Mouse (Mus musculus) liver, embryonic 12.5 days (tissue): ENCODE data around the gene Abat. TPM values are rescaled to one million over a fixed set of nuclear protein-coding genes. Genes with fewer than 3 reads are reported as not detected.
"Not testable (repeated sequence)": the region's sequence is repeated elsewhere in the genome, so short reads cannot be mapped to it uniquely, and the experiment has no call there.

Experiments used
- ATAC-seq: fragments of 200-750 bp; cut with Nextera tagmentation; 2 replicates; pipeline ENCODE4 v1.8.0; 2017; ENCODE audit warnings: moderate number of reproducible peaks, mild to moderate bottlenecking, moderate library complexity
- H3K27ac ChIP-seq: fragments of 300-500 bp; sonication (generic); 2 replicates; pipeline ENCODE4 v1.5.1; 2016; ENCODE audit warnings: mild to moderate bottlenecking
- H3K27me3 ChIP-seq: fragments of 300-500 bp; sonication (generic); replicated peaks from 2 replicates; pipeline ENCODE4 v1.6.1; 2016; ENCODE audit warnings: mild to moderate bottlenecking, moderate library complexity
- H3K36me3 ChIP-seq: fragments of 300-500 bp; sonication (generic); 2 replicates; pipeline ENCODE4 v1.6.1; 2016; ENCODE audit warnings: mild to moderate bottlenecking, moderate library complexity
- H3K4me1 ChIP-seq: fragments of 300-500 bp; sonication (generic); 2 replicates; pipeline ENCODE4 v1.6.1; 2016
- H3K4me2 ChIP-seq: fragments of 300-500 bp; sonication (generic); 2 replicates; pipeline ENCODE4 v1.6.1; 2016; ENCODE audit warnings: mild to moderate bottlenecking, moderate library complexity
- H3K4me3 ChIP-seq: fragments of 300-500 bp; sonication (generic); 2 replicates; pipeline ENCODE4 v1.5.1; 2016; ENCODE audit warnings: mild to moderate bottlenecking, moderate library complexity
- H3K9ac ChIP-seq: fragments of 300-500 bp; sonication (generic); 2 replicates; pipeline ENCODE4 v1.6.1; 2016; ENCODE audit warnings: mild to moderate bottlenecking, moderate library complexity
- H3K9me3 ChIP-seq: fragments of 300-500 bp; sonication (generic); replicated peaks from 2 replicates; pipeline ENCODE4 v1.6.1; 2016; ENCODE audit warnings: mild to moderate bottlenecking, moderate library complexity
- WGBS: fragments of 180-500 bp; shearing (Covaris S2); methylation state at CpG from one replicate; pipeline ENCODE4 v1.1.7; 2016; ENCODE audit not compliant: insufficient replicate concordance; 5-methylcytosine and 5-hydroxymethylcytosine counted together
- polyA plus RNA-seq: library from polyadenylated mRNA; unstranded; fragments of >200 nt; fragmentation: Nextera tagmentation; extraction: Ambion mirVana; gene quantifications from 2 replicates; pipeline ENCODE4 v1.2.1, GENCODE M21; 2016

Gene Abat
- polyA plus RNA-seq, 1 experiment from 2014 or later: 19.6 TPM

- 72% methylated on average over 11 of the region's 11 CpGs for WGBS
These were observed 21.4 kb downstream of the Abat start for GRCm38 (mm10) chr16:8534466-8535200.

GRCm38 (mm10) chr16:8535411-8535810 is 22.2 kb downstream of the Abat start:
- Histone ChIP-seq H3K4me2 (no peak overlapping the region), H3K27ac (no peak overlapping the region), H3K4me3 (no peak overlapping the region), H3K27me3 (no peaks in the 10 kb centered on the region), H3K9me3 (no peaks in the 10 kb centered on the region), H3K9ac (no peak overlapping the region), H3K36me3 (no peaks in the 10 kb centered on the region), H3K4me1 (0 out of 2 replicates have a peak, but pooled peaks cover 4% of the 10 kb centered on the region)
- no peak for ATAC-seq
- 69% methylated on average over 6 of the region's 6 CpGs for WGBS

More at GRCm38 (mm10) chr16:8534466-8535200, 21.4 kb downstream of the Abat start:
- H3K9me3 ChIP-seq: no peaks in the 10 kb centered on the region
- 0 out of 2 replicates have a peak, but pooled peaks cover 4% of the 10 kb centered on the region for H3K4me1 ChIP-seq
- H3K36me3 ChIP-seq: no peaks in the 10 kb centered on the region
- no peak overlapping the region for H3K4me2 ChIP-seq
- H3K27ac ChIP-seq: no peak overlapping the region
- H3K4me3 ChIP-seq: no peak overlapping the region
- ATAC-seq: no peak
- H3K9ac ChIP-seq: no peak overlapping the region
- H3K27me3 ChIP-seq: no peaks in the 10 kb centered on the region

- no peak overlapping the region for H3K27ac ChIP-seq
- no peak overlapping the region for H3K4me2 ChIP-seq
- H3K4me1 ChIP-seq: 0 out of 2 replicates have a peak, but pooled peaks cover 4% of the 10 kb centered on the region
- H3K4me3 ChIP-seq: no peak overlapping the region
- no peak for ATAC-seq
- H3K36me3 ChIP-seq: no peaks in the 10 kb centered on the region
- 59% methylated on average over 9 of the region's 9 CpGs for WGBS
- H3K9me3 ChIP-seq: no peaks in the 10 kb centered on the region
- no peak overlapping the region for H3K9ac ChIP-seq
- H3K27me3 ChIP-seq: no peaks in the 10 kb centered on the region
These were observed 26.1 kb downstream of the Abat start for GRCm38 (mm10) chr16:8539150-8539865.

DNA sequence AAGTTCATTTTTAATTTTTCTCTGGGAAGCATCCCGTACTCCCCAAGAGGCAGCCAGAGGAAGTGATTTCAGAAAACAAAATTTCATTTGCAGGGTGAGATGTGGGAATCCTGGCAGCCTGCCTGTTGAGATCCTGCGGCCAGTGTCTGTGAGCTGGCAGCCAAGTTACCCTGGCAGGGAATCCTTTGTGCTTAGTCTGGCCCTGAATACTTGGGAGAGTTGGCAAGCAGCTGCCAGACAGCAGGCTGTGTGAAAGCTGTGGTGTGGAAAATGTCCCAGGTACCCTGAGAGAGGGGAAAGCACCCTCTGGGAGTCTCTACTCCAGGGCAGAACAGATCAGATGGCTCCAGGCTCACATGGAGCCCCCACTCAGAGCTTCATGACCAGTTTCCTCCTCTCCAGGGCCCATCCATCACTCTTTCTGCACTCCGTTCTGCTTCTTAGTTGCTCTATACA is 27.7 kb downstream of the Abat start:
- no peak overlapping the region for H3K27ac ChIP-seq
- no peaks in the 10 kb centered on the region for H3K36me3 ChIP-seq
- WGBS: 55% methylated on average over 3 of the region's 3 CpGs
- no peak for ATAC-seq
- no peak overlapping the region for H3K9ac ChIP-seq
- no peaks in the 10 kb centered on the region for H3K27me3 ChIP-seq
- no peak overlapping the region for H3K4me3 ChIP-seq
- H3K4me1 ChIP-seq: 0 out of 2 replicates have a peak, but pooled peaks cover 7% of the 10 kb centered on the region
- no peaks in the 10 kb centered on the region for H3K9me3 ChIP-seq
- H3K4me2 ChIP-seq: no peak overlapping the region

DNA sequence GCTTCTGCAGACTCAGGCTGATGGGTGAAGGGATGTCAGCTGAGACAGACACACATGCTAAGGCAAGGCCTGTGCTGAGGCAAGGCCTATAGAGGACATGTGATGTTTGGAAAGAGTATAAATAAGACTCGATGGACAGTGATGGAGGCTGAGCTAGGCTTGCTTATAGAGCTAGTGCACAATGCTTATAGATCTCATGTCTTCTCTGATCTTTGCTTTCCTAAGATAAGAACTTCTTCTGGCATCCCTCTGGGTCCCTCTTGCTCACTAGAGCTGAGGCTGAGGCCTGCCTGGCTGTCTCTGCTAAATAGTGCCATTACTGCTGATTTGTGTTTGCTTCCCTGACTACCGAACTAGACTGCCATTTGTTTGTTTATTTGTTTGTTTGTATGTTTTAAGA is 34.6 kb downstream of the Abat start:
- H3K27me3 ChIP-seq: no peaks in the 10 kb centered on the region
- H3K4me3 ChIP-seq: no peak overlapping the region
- peaks cover 12% of the 10 kb centered on the region for H3K4me1 ChIP-seq
- H3K9ac ChIP-seq: no peak overlapping the region
- no peak overlapping the region for H3K4me2 ChIP-seq
- no peaks in the 10 kb centered on the region for H3K9me3 ChIP-seq
- no peak for ATAC-seq
- no peak overlapping the region for H3K27ac ChIP-seq
- 68% methylated on average over 2 of the region's 2 CpGs for WGBS
- H3K36me3 ChIP-seq: peaks cover 7% of the 10 kb centered on the region; the same call in 1 of the 2 replicates

DNA sequence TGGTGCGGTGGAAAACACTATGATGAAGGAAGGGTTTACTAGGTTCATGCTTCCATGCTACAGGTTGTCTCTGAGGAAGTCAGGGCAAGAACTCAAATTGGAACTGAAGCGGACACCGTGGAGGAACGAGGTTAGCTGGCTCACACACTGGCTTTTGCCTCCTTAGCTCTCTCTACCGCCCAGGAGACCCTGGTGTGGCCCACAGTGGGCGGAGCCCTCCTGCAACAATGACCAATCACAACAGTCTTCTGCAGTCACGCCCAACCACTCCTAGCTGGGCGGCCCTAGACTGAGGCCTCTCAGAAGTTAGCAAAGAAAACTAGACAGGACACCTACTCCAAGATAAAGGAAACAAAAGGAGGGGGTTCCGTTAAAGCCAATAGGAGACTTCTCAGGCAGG is 36.3 kb downstream of the Abat start:
- no peak overlapping the region for H3K27ac ChIP-seq
- no peaks in the 10 kb centered on the region for H3K9me3 ChIP-seq
- peaks cover 7% of the 10 kb centered on the region; the same call in 1 of the 2 replicates for H3K36me3 ChIP-seq
- H3K4me2 ChIP-seq: peak overlapping the region; percentile 12; the same call in 1 of the 2 replicates
- 50% methylated on average over 9 of the region's 9 CpGs for WGBS
- H3K4me3 ChIP-seq: no peak overlapping the region
- H3K9ac ChIP-seq: no peak overlapping the region
- peaks cover 12% of the 10 kb centered on the region for H3K4me1 ChIP-seq
- H3K27me3 ChIP-seq: no peaks in the 10 kb centered on the region
- peak; percentile 77 for ATAC-seq

GRCm38 (mm10) chr16:8554351-8554750 is 41.1 kb downstream of the Abat start:
- no peak for ATAC-seq
- Histone ChIP-seq H3K4me2 (no peak overlapping the region), H3K4me1 (peaks cover 8% of the 10 kb centered on the region), H3K27ac (no peak overlapping the region), H3K9me3 (0 out of 2 replicates have a peak, but pooled peaks cover 4% of the 10 kb centered on the region), H3K36me3 (no peaks in the 10 kb centered on the region), H3K27me3 (no peaks in the 10 kb centered on the region), H3K4me3 (no peak overlapping the region), H3K9ac (no peak overlapping the region)
- 61% methylated on average over 3 of the region's 3 CpGs for WGBS

DNA sequence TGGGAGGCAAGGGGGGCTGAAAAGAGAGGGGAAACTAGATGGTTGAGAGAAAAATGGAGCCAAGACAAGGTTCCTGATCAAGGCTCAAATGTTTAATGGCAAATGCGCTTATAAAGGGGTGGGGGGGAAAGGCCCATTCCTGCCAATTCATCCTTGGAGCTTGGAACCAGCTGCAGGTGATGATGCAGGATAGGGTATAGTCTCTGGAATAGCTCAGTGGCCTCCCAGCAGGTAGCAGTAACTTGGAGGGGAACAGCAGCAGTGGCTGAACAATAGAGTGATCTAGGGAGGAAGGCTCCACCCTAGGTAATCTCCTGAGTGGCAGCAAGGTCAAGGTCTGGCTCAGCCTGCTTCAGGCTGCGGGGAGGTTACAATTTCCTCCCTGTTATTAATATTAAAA is 41.5 kb downstream of the Abat start:
- not testable (repeated sequence) for H3K27ac ChIP-seq, H3K4me3 ChIP-seq, H3K36me3 ChIP-seq, H3K4me2 ChIP-seq, ATAC-seq, H3K4me1 ChIP-seq, H3K27me3 ChIP-seq, H3K9ac ChIP-seq, H3K9me3 ChIP-seq
- WGBS: 80% methylated on average over 2 of the region's 2 CpGs

GRCm38 (mm10) chr16:8555371-8555770 is 42.1 kb downstream of the Abat start:
- WGBS: 50% methylated on average over 3 of the region's 3 CpGs
- not testable (repeated sequence) for H3K27ac ChIP-seq, H3K4me3 ChIP-seq

DNA sequence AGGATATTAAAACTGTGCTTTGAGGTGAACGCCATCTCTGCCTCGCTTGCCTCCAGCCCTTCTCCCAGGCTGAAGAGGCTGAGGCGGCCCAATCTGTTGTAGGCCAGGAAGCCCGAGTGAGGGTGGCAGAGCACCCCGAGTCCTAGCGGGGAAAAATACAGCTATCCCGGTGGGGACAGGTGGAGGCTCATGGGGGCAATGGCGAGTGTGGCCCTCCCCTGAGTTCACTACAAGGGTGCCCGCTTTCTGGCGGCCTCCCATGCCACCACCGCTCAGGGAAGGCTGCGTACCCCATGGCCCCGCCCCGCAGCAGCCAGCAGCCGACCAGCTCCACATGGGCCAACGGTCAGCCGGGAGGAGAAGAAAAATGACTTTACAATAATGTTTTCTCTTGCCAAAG is 46.9 kb downstream of the Abat start:
- no peak for ATAC-seq
- H3K27me3 ChIP-seq: peaks cover 13% of the 10 kb centered on the region
- no peaks in the 10 kb centered on the region for H3K4me1 ChIP-seq
- no peak overlapping the region for H3K9ac ChIP-seq
- H3K9me3 ChIP-seq: 0 out of 2 replicates have a peak, but pooled peaks cover 9% of the 10 kb centered on the region
- WGBS: 84% methylated on average over 17 of the region's 17 CpGs
- H3K27ac ChIP-seq: no peak overlapping the region
- no peak overlapping the region for H3K4me3 ChIP-seq
- H3K4me2 ChIP-seq: no peak overlapping the region
- H3K36me3 ChIP-seq: no peaks in the 10 kb centered on the region

More at GRCm38 (mm10) chr16:8555371-8555770, 42.1 kb downstream of the Abat start:
- H3K9ac ChIP-seq, H3K36me3 ChIP-seq, ATAC-seq, H3K4me1 ChIP-seq, H3K4me2 ChIP-seq, H3K27me3 ChIP-seq, H3K9me3 ChIP-seq: not testable (repeated sequence)

DNA sequence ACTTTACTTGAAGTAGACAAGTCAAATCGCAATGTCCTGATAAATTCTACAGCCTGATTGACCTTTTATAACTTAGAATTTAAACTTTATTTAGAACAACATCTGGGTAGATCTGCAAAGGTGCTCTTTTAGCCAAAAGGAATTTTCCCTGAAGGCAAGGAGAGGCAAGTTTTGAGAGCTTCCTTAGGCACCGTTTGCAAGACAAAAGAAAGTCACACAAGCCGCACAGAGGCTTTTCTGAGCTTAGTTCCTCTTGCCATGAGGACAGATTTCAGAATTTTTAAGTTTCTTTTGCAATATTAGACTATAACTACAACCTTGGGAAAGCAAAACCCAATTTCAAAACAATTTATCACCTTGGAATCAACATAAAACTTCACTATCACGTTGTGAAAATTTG is 47.9 kb downstream of the Abat start:
- H3K9ac ChIP-seq, H3K36me3 ChIP-seq, H3K4me1 ChIP-seq, H3K27ac ChIP-seq, H3K4me2 ChIP-seq, H3K4me3 ChIP-seq, H3K9me3 ChIP-seq, ATAC-seq: not testable (repeated sequence)
- 36% methylated on average over 4 of the region's 4 CpGs for WGBS
- H3K27me3 ChIP-seq: peaks cover 13% of the 10 kb centered on the region

- 29% methylated on average over 4 of the region's 4 CpGs for WGBS
- H3K27ac ChIP-seq, H3K4me2 ChIP-seq, H3K4me3 ChIP-seq, H3K36me3 ChIP-seq, H3K9me3 ChIP-seq, H3K9ac ChIP-seq, H3K4me1 ChIP-seq, ATAC-seq: not testable (repeated sequence)
- peaks cover 13% of the 10 kb centered on the region for H3K27me3 ChIP-seq
These were observed 48.6 kb downstream of the Abat start for GRCm38 (mm10) chr16:8561856-8562255.
